Mouse (Mus musculus) layer of hippocampus, adult 9-11 months (tissue): ENCODE data around the gene Srgap3.

Experiments used
- DNase-seq: peaks from one replicate; pipeline ENCODE4 v3.0.0; 2022

Gene Srgap3

DNA sequence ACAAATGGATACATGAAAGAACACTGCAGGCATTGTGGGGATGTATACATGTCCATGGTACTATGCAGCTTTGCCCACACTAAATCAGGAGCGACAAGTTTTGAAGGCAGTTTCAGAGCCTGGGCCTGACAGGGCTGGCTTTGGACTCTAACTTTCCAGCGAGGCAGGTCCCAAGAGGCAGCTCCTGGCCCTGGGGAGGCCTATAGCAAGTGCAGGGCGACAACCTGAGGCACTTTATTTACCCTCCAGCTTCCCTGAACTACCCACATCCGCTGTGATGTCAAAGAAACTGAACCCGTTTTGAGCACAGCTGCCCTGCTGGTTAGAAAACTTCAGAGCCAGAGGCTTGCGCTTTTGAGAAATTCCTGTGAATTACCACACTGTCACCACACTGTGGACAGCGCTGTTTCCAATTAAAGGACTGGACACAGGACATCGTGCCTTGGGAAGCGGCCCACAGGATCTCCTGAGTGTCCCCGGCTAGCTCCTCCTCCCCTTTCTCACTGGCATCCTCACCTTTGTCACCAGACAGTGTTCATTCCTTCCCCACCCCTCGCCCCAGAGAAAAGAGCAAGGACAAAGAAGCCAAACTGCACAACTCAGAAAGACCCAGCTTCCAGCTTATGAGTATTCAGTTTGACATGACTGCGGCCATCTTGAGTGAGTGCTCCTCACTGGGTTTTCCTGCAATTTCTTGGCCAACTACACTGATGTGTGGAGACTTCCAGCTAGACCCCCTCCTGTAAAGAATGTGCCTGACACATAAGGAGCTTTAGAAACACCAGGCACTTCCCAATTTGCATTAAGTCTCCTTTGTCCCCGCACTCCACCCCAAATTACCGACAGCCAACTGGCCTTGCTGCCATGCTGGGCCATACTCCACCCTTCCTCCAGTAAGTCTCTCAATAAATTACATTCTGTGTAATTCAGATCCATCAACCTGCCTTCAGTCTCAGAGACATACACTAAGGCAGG, 94.5 kb downstream of the Srgap3 start:
- no peak for DNase-seq

DNA sequence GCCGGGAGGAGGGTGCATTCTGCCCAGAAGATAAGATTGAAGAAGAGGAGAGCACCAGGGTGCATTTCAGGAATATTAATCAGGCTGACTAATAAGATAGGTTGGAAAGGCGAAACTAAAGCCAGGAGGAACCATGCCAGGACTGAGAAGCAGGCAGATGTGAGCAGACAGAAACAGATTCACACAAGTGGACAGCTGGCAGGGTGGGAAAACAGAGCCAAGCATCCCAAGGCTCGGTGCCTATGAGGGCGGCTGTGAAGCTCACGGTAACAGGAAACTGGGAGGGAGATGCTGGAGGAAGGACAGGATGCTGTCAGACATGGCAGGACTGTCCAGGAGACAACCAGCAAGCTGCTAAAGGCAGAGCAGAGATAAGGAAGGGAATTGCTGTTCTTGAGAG, 96.3 kb downstream of the Srgap3 start:
- peak; percentile 59 for DNase-seq

DNA sequence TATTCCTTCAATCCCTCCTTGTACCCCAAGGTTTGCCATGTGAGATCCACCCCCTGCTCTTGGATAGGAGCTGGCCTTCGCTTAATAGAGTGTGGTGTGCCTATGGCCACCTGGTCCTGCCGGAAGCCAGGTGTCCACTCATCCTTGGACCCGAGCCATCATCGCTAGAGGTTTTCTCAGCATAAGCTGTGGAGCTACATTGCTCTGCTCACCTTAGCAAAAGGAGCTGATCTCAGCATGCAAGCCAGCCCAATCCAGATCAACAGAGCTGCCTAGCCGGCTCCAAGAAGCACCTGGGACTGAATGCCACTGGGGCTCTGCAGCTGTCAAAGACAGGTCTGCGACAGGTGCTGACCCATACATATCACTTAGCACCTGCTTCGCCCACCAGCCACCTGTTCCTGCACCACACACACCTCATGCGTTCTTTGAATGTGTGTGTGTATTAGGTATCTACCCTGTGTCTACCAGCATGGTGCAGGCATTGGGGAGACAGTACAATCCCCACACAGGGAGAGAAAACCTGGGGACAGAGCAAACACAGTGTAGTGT, 98.4 kb downstream of the Srgap3 start:
- no peak for DNase-seq

DNA sequence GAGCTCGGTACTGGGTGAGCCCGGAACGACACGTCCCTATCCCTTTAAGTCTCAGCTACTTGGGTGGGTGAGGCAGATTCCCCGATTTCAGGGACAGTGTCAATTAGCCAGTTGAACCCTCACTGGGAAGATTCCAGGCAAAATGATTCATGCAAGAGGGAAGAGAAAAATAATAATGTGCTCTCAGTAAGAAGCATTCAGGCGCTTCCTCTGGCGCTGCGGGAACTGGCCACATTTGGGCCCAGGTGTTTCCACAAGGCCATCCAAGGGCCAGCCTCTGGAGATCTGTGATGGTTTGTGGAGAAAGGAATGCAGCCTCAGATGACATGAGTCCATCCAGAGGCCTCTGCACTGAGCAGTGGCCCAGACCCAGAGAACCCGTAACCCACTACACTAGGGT, 100.2 kb downstream of the Srgap3 start:
- DNase-seq = no peak

DNA sequence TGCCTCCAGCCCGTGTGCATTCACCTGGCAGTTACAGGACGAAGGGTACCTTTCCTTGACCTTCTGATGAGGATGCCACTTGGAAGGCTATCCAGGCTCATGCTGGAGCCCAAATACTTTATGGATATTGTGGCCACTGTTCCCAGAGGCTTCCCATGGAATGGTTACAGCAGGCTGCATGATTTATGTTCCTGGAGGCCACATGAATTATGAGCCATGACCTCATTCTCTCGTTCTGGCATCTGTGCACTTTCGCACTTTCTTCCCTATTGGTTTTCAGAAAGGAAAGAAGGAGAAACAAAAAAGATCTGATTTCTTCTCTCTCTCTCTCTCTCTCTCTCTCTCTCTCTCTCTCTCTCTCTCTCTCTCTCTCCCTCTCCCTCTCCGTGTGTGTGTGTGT, 104.6 kb downstream of the Srgap3 start:
- DNase-seq = no peak

DNA sequence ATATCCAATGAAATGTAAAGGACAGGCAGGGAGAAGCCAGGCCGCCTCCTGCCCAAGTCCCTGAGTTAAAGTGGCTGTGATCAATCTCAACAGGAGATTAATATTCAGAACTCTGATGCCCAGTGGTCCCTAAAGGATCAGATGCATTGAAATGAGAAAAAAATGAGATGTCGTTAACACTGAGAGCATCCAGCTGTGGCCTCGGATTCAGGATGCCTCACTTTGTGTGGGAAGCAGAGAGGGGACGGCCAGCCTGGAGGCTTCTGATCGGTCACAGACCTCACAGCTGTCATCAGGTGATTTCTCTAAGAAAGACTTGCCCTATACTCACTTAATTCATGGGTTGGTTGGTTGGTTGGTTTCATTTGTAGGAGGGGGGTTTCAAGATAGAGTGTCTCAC, 106.7 kb downstream of the Srgap3 start:
- DNase-seq = no peak

DNA sequence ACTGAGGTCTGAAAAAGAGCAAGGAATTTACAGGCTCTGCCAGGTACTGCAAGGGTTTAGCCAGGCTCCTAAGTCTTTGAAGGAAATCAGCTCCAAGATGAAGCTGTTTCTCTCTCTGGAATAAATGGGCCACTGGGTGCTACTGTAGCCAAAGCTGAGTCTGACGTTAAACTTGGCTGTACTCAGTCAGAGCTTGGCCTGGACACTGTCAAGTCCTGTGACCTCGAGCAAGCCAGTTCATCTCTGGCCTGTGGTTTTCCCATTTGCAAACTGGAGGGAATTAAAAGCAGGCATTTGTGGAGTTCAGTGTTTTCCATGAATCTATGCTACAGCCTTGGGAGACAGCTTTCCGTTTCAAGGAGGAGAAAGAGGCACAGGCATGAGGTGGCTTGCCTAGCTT, 107.7 kb downstream of the Srgap3 start:
- DNase-seq = no peak

DNA sequence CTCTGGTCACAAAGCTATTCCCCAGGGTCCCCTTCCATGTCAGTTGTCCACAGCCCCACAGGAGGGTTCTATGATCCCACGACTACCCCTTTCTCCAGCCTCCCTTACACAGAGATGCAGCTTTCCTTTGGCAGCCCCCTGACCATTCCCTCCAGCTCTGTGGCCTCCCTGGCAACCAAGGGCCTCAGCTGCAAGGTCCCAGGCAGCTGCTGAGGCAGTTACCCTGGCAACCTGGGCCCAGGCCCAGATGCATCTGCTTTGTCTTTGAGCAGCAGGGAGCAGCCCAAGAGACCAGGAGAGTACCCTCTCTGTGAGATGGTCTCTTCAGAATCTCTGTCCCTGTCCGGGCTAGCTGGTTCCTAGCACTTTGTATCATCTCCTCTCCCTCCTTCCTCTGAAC, 108.2 kb downstream of the Srgap3 start:
- DNase-seq = peak; percentile 75

DNA sequence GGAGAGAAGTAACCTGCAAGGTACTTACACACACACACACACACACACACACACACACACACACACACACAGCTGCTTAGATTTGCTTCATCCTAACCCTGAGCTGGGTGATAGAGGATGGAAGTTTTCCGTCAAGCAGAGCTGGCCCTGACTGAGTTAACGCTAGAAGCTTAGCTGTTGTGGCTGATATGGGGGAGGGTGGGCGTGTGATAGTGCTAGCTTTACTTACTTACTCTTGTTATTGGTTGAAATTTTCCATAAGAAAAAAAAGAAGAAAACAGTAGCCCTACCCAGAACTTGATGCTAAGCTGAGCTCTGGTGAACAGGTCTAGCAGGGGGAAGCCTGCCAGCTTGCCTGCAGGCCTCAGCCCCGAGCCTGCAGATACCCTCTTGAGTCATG, 110.4 kb downstream of the Srgap3 start:
- DNase-seq = no peak

DNA sequence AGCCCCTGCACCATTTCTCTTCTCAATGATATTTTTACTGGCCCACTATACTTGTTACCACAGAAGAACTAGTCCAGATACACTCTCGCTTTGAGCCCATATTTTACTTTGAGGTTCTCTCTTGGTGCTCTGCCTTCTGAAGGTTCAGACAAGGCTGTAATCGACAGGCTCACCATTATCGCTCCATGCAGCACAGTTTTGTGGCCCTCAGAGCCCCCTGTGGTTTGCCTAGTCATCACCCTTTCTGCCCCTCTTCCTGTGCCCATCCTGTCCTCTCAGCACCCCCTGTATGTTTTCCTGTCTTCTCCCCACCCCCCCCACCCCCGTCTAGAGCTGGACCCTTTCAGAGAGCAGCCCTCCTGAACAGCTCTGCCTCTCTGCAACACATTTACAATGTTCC, 111.7 kb downstream of the Srgap3 start:
- no peak for DNase-seq

DNA sequence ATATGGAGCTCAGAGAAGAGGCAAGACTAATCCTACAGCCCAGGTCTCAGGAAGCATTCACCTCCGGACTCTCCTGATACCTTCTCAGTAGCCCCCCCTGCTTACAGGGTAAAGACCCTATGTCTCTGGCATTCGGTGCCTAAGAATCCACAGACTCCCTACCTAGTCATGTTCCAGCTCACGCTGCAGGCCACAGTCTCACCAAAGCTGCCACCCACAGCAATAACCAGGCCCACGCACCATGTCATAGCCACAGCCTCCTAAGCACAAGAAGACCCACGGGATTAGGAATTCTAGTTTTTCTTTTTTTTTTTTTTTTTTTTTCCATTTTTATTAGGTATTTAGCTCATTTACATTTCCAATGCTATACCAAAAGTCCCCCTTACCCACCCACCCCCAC, 112.6 kb downstream of the Srgap3 start:
- no peak for DNase-seq

DNA sequence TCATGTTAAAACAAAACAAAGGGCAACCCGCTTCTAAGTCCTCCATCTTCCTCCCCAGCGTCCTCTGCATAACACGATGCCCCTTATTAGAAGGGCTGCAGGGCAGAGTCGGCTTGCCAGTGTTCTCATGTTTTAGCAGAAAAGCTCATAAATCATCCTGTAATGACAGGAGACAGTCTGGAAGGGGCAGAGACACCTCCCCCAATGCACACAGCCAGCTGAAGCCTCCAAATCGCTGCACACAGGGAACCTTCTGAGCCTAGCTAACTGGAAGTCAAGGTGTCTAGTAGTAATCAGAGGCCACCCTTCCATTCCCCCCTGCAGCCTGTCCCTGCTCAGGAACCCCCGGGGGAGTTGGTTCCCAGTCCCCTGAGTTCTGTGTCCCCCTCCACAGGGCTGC, 113.3 kb downstream of the Srgap3 start:
- DNase-seq = no peak

DNA sequence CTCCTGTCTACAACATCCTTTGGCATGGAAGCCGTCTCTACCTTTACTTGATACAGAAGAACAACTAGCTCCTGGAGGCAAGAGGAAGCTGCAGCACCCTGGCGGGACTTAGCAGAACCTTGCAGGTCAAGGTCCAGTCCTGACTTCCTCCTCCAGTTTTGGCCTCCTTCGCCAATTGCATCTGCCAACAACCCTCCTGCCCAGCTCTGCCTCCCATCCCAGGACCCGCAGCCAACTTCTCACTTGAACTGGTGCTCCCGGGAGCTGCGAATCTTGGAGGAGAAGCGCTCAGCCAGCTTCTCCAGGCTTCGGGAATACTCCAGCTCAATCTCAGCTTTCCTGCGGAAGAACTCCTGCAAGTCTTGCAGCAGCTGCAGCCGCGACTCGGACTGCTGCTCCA, 117.9 kb downstream of the Srgap3 start:
- no peak for DNase-seq

DNA sequence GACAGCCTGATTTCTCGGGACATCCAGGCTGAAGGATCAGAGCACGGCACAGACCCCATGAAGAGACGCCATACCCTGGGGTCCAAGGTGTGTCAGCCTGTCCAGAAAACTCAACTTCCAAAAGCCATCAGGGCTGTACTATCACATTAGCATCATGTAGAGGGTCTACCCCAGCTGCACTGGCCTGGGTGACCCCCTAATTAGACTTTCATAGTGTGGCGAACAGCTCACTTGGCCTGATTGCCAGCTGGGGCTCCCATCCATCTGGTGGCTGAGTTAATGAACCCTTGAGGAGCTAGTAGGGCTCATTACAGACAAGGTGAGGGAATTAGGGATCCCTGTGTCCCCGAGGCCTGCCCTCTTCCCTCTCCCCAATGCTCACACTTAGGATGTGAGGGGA, 118.6 kb downstream of the Srgap3 start:
- DNase-seq = no peak

DNA sequence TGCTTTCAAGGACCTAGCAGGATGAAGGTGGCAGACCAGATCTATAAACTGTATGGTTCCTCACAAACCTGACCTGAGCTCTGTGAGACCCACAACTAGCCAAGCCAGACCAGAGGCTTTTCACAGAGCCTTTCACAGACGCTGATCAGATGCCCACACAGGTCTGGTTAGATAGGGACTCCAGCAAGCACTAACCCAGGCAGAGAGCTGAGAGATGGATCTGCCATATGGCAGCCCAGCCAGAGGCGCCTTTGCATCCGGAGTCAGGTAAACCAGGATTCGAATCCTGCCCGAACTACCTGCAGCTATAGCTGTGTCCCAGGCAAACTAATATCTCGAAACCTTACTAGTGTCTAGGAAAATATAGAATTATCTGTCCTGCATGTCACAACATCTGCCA, 121.4 kb downstream of the Srgap3 start:
- DNase-seq = no peak

DNA sequence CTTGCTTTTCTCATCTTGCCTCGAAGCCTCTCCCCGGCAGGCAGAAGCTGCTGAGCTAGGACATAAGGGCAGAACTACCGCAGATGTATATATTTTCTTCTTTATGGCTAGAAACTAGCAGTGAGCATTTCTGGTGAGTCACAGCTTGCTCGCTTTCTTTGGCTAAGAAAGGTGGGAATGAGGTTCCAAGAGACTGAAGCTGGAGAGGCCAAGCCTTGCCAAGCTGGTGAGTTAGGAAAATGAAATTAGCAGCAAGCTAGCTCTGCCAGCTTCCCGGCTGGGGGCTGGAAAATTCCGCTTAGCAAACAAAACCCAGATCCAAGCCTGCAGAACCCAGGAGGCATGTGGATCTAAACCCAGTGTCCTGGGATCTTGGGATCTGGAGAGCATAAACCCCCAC, 124.0 kb downstream of the Srgap3 start:
- DNase-seq = peak; percentile 88

DNA sequence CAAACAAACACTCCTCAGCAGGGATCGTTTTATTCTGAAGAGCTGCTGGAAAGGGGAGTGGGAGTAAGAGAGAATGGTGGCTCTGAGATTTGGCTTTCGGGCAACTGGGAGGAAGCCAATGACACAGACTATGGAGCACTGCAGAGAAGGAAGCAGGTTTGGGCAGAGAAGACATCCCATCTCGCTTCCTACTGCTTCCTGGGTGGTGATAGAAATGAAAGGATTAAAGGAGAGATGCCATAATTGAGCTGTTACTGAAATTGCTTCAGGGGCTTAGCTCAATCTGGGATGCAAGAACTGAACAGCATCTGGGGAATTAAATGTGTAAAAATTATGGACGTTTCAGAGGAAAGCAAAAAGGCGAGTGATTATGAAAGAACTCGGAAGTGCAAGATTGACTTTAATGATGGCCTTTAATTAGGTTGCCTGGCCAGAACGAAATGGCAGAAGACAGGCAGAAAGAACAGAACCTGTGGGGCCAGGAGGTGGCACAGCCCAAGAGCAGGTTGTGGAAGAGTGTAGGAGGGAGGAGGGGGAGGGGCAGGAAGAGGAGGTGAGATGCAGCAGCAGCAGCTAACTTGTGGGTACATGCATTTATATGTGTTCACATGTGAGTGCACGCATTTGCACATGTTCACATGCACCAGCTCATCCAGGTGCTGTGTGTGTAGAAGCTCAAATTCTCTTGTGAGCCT, 126.6 kb downstream of the Srgap3 start:
- DNase-seq = peak; percentile 47

DNA sequence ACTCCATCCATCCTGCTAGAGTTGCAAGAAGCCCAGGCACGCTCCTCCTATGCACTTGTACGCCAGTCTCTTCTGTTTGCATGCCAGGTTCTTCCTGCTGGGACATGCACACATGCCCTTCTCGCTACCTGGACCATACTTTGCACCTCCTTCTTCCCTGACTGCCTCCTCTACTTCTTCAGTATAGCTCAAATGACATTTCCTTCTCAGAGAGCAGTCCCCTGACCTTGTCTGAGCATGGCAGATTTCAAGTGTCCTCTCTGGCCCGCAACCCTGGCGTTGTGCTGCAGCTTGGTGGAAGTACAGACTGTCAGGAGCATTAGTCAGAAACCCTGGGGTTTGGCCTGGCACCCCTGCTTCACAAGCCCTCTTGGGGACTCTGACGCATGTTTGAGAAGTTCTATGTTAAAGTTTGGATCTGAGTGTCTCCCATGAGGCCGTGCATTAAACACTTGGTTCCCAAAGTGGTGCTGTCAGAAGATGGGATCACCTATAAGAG, 128.6 kb downstream of the Srgap3 start:
- DNase-seq = no peak

DNA sequence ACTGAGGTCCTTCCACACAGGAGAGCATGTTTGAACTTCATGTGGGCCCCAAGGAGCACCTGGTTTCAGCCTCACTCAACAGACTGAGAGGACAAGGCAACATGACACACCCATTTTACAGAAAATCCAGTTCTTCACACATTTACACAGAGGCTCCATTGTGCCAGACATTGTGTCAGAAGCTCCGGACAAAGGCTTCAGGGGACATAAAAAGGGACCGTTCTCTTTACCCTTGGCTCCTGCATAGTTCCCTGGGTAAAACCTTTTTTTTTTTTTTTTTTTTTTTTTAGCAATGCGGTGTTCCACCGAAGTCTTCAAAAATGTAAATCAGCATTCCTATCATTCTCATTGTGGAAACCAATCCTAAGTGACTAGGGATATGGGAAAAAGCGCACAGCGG, 131.5 kb downstream of the Srgap3 start:
- no peak for DNase-seq

DNA sequence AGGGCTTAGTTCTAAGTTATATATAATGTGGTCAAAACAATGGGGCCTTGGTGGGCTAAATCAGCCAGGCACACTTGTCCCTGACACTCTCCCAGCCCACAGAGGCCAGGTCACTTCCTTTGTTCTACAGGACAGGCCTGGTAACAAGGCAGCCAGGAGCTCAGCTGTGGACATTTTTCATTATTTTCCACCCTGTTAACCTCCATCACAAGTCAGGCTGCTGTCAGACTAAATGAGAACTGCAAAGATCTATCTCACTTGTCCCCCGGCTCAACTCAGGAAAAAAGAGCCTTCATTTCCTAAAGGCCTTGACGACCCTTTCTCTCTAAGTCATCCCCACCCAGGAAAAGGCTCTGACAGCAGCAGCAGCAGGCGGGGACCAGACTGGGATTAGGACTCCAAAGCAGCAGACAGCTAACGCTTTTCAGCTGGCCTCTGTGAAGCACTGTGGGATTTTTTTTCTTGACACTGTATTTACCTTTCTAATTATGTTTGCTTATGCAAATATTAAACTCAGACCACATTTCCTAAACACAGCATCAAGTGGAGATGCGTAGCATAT, 132.5 kb downstream of the Srgap3 start:
- DNase-seq = no peak

DNA sequence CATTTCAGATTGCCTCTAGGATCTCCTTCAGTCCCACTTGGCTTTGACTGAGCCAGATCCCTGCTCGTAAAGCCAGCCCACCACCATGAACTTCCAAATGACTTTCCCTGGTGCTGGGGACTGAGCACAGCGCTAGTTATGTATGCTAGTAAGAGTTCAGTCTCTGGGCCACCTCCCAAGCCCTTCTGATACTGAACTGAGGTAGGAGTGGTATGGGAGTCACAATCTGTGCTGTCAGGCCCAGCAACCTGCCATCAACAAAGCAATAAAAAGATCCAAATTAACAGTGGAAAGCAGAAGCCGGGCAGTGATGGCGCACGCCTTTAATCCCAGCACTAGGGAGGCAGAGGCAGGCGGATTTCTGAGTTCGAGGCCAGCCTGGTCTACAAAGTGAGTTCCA, 134.2 kb downstream of the Srgap3 start:
- DNase-seq = peak; percentile 62

DNA sequence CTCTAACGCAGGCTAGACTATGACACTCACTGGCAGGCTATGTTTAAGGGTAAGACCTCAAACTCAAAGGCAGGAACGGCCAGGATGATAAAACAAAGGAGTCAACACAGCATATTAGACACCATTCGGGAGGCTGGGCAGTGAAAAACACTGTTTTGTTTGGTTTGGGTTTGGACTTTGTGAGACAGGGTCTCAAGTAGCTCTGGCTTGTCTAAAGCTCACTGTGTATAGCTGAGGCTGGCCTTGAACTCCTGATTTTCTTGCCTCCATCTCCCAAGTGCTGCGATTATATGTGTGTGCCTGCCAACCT, 136.6 kb downstream of the Srgap3 start:
- no peak for DNase-seq

DNA sequence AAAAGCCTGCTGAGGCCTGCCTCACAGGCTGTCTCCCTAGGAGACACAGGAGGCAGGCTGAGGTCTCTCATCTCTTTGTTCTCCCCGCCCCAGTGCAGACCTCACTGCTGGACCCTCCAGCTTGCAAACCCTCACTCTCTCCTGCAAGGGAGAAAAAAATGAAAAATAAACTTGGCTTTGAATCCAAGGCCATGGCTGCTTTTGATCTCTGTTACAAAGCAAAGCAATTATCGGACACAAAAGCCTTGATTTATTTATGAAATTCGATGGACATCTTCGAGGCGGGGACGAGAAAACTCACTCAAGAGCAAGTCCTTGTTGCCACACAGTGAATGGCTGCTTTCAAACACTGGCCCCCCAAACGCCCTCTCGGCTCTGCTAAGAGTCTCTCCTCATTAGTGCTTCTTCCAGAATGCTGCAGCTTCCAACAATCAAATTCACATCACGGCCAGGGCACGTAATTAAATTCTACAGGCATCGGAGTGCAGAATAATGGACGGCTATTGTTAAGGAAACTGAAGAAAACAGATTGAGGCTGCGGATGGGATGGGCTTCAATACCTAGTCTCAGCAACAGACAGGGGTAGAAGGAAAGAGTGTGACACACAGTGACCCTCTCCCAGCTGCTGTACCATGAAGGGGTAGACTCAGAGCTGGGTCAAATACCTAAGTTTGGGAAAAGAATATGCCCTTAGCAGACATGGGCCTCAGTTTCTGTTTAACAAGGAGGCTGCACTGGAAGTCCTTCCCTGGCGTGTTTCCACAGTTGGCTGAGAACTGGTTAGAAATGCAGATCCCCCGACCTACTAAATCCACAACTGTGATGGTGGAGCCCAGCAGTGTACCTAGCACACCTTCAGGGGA, 137.2 kb downstream of the Srgap3 start:
- peak; percentile 69 for DNase-seq
